Mouse (Mus musculus): ENCODE results near the gene Thap12.

GRCm38 (mm10) chr7:98698041-98698440, 4.9 kb upstream of the Thap12 start:
- no peak for TF ChIP-seq CTCF (IDR thresholded peaks at IDR 0.05; ENCODE audit: extremely low read depth, insufficient read depth, insufficient read length, insufficient replicate concordance)
- no peak for TF ChIP-seq POLR2A (IDR thresholded peaks at IDR 0.05; ENCODE audit: low read depth, low read length)

All from spleen, adult 2 months (tissue).